Mouse (Mus musculus) gastrocnemius, postnatal 4 days (tissue): ENCODE measurements at regions not wholly inside any gene's neighbourhood (a gene's known extent, or its start where the extent isn't known, plus 50 kb on each side); places are given as distances from the start of the nearest gene placed in this dataset.

Experiments used
- DNase-seq, 2 experiments: peaks; one replicate each; pipeline ENCODE4 v3.0.0; 2021 to 2022; ENCODE audit warnings: low spot score in 2 of 2, mixed read lengths in 2 of 2

GRCm38 (mm10) chr10:118501571-118501970 lies 60.7 kb downstream of the Ifng start:
- DNase-seq = no peak

DNA sequence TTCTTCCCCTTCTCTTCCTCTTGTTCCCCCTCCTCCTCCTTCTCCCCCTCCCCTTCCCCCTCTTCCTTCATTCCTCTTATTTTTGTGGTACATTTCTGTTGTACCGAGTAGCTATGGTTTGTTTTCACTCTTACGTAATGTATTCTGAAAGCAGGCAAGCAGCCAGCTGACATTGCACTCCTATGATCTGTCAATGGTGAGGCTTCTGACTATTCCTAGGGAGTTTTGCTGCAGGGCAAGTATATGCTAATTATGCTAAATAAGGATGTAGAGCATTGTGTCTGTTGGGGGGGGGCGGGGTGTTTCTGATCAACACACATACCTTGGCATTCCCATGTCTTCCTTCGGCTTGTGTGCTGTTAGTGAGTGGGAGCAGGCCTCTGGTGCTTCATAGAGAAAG lies 64.0 kb downstream of the Ifng start:
- DNase-seq = no peak

GRCm38 (mm10) chr10:118506154-118506553 lies 65.3 kb downstream of the Ifng start:
- no peak for DNase-seq

- no peak for DNase-seq
Observed at GRCm38 (mm10) chr10:118507630-118508029, 66.8 kb downstream of the Ifng start.

DNA sequence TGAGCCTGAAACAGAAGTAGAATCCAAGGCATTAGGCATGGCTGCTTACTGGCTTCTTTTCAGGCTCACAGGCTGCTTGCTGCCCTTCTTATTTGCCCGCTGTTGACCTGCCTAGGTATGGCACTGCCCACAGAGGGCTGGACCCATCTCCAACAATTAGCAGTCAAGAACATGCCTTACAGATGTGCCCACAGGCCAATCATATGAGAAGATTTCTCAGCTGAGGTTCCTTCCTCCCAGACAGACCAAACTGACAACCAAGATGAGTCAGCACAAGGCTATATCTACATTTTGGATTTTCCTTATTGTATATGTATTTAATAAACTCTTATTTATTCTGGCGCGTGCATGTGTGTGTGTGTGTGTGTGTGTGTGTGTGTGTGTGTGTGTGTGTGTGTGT lies 76.0 kb downstream of the Ifng start:
- DNase-seq = no peak

DNA sequence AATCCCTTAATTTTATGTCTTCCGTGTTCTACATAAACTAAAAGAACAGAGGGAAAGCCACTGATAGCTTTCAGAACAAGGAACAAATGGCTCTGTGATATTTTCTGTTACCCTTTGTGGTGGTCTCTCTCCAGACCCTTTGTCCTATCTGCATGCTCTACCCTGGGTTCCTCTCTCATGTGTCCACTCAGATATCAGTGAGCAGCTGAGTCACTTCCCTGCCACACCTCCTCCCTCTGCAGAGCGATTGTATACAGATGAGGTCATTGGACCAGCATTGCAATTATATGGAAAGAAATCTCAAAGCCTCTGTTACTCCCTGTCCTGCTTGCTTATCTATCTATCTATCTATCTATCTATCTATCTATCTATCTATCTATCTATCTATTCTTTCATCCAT lies 77.1 kb downstream of the Ifng start:
- DNase-seq = no peak

DNA sequence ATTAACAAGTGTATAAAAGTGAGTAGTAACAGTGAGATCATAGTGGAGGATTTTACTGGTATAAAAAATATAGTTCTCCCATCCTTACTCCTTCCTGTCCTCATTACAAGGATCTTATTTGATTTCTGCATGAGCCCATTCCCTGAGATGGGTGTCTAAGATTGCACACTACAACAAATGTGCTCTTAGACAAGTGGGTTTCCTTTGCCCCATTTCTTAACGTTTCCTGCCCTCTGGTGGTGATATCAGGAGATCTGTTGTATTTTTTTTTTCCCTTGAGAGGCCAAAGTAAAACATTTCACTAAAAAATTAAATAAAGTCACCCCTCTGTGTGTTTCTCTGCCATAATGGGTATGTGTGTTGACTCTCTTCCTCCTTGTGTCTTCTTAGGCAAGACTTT lies 105.1 kb downstream of the Ifng start:
- DNase-seq = no peak

DNA sequence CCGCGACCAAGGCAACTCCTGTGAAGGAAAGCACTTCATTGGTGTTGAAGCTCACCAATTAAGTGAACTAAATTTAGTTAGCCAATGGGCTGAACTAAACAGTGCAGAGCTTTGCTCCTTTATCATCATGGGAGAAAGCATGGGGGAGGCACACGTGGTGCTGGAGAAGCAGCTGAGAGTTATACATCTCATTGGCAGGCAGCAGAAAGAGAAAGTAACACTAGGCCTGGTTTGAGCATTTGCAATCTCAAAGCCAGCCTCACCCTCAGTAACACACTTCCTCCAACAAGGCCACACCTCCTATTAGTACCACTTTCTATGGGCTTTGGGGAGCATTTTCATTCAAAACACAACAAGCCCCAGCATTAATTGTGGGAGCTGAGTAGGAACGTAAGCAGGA lies 109.4 kb downstream of the Ifng start:
- DNase-seq = no peak

DNA sequence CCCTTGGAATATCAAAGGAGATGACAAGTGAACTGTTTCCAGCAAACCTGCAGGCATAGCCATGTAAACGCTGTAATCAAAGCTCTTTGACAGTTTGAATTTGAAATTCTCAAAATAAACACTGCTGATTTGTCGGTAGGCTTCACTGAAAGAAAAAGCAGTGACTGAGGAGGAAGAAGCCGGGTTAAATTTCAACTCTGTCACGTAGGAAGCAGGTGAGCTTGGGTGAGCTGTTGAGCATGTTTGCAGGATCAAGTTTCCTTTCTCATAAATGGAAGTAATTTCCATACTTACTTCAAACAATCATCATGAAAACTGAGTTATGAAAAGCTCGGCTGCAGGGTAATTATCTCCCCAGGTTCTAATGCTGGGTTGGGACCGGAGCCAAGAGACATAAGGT lies 118.0 kb downstream of the Ifng start:
- DNase-seq = no peak

- no peak for DNase-seq
Observed at GRCm38 (mm10) chr10:118564041-118564440, 123.2 kb downstream of the Ifng start.

DNA sequence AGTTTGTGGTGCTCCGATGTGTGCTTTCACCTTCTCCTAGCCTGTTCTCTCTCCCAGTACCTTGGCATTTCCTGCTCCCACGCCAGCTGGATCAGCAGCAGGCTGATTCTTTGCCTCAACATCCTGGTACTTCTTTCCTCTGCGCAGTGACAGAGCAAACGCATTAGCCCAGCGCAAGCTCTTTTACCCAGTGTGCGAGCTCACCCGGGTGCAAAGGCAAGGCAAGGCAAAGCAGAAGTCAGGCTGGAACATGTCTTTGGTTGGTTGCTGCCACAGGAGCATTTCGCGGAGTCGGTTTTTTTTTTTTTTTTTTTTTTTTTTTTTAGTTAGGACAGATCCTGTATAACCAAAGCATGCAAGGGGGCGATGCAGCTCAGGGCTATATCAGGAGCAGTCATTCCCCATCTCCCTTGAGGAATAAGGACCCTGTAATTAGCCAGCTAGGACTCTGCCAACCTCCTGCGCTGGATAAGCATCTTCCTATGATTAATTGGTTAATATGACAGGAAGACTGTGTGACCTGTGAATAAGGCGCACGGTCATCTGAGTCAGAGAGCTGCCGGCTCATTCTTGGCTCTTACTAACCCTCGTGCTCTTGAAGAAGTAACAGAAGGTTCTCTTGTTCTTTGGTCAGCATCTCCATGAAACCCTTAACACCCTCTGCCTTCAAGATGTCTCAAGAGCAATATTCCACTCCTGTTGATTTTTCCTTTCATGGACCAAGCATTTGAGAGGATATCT lies 123.9 kb downstream of the Ifng start:
- no peak for DNase-seq

DNA sequence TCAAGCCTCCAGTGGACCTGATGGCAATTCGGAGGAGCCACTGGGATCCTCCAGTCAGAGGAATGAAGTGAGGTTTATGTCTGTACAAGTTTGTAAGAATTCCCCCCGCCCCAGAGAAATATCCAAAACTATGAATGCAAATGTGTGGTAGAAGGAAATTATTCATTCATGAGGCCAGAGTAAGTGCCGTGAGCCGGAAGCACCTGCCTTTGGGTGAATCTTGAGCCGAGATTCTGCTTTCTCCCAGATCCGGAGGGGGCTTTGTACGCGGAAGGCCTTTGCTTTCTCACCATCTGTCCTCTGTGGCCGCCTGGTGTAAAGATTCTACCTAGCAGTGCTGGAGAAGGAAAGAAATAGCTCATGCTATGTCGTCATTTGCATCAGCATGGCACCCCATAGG lies 127.8 kb downstream of the Ifng start:
- no peak for DNase-seq

DNA sequence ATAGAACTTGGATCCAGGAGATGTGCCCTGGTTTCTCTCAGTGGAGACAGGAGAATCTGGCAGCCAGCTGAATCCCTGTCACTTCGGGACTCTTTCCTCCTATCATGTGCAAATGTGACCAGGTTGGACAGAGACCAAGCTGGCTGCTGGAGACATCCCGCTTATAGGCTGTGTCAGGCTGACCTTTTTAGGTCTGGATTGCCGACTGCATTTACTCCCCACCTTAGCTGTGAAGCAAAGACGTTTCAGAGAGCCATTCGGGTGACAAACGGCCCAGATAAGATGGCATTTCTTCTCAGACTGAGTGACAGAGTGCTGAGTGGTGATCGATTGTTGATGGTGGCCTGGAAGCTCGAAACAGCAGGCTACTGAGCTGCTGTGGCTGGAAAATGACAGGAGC lies 128.6 kb downstream of the Ifng start:
- DNase-seq = no peak

- DNase-seq = no peak
Observed at GRCm38 (mm10) chr10:118573247-118573646, 132.4 kb downstream of the Ifng start.

- no peak for DNase-seq
Observed at GRCm38 (mm10) chr10:118575570-118575969, 134.7 kb downstream of the Ifng start.

GRCm38 (mm10) chr10:118581376-118581775 lies 140.5 kb downstream of the Ifng start:
- DNase-seq = no peak

GRCm38 (mm10) chr10:118585821-118586220 lies 145.0 kb downstream of the Ifng start:
- DNase-seq = no peak

GRCm38 (mm10) chr10:118588198-118588597 lies 147.4 kb downstream of the Ifng start:
- no peak for DNase-seq

DNA sequence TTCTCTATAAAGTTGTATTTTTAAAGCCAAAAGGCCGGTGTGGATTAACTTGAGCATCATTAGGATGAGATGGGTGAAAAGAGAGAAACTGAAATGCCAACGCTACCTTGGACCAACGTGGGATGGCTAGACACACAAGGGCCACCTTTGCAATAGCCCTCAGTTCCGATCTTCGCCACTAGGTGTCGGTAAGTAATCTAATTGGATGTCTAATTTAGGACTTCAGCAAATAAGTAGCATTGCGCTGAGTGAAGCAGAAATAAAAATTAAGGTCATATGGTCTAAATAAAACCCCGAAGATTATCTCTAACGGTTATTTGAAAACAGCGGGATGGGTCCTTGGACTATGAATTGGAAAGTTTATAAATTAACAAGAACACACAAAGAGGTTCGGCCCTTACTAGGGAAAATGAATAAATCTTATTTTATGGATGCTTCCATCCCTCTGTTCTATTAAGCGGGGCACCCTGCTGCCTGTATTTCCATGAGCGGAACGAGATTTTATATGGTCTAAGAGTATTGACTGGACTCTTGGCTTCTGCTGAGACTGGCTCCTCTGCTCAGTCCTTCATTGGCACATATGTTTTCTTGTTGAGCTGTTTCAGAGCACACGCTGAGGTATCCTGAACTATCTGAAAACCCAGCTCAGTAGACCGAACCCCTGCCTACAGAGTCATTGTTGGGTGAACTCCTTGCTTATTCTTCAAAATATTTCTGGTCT lies 152.0 kb downstream of the Ifng start:
- peak; percentile 74 to 84 for DNase-seq

DNA sequence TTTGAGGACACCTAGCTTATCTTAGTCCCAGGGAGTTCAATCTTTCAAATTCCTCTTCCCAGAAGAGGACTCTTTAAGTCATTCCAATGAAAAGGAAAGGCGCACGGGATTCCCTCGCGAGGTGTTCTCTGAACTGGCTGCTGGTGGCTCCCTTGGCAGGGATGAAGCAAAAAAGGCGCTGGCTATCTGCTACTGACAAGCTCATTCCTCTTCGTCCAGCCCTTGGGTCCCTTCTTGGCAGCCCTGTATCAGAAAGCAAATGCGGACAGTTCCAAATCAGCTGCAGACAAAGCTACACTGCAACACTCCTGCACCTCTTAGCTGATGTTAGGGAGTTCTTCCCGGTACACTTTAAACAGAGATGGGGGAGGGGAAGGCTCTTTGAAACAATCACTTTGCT lies 155.4 kb downstream of the Ifng start:
- no peak for DNase-seq

- DNase-seq = no peak
Observed at GRCm38 (mm10) chr10:118598497-118598896, 157.7 kb downstream of the Ifng start.

DNA sequence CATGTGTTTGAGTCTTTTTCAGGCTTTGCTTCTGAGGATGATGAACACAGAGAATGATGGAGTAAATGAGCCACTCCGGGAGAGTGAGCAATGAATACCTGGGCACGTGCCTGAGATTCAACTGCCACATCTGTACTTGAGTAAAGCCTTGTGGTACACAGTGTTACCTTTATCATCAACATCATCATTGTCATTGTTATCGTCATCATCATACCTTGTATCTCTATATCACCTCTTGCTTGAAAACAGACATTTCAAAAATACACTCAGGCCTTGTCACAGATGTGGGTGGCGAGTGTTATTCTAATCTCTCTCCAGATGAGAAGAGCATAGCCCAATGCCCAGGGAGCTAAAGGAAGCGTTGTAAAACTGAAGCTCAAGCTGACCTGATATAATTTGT lies 158.4 kb downstream of the Ifng start:
- no peak for DNase-seq

DNA sequence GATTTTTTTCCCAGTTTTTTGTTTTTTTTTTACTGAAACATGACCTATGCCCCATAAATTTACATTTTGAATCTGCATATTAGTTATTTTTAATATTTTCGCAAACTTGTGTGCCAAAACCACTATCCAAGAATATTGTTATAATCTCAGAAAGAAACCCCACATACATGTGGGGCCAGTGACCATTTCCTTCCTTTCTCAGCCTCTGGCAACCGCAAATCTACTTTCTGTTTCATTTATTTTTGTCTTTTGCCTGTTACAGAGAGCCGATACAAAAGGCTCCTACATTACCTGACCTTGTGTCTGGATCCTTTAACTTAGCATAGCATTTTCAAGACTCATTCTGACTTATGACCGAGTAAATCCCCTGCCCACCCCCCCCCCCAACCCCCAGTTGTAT lies 158.8 kb downstream of the Ifng start:
- DNase-seq = no peak
